27 mouse cellular contexts compared by ENCODE assay signal in genomic region chr8:79084359-79084820, GRCm38 (mm10). TPM values are rescaled to one million over a fixed set of nuclear protein-coding genes. Genes with fewer than 3 reads are reported as not detected.
DNase-seq lines count a peak whose midpoint lies in the region; ATAC-seq and TF ChIP-seq lines count a peak whose summit lies in the region.
"Had no signal": no experiment of that assay in that cellular context is flagged by ENCODE, and none has a peak within 500 bp of the region (broad histone marks: within the 10 kb centered on the region; RNA-seq: fewer than 3 reads in every experiment).

No protein-coding gene starts in this region.

- no peak for TF ChIP-seq CTCF in heart, postnatal 0 days (IDR thresholded peaks at IDR 0.05; ENCODE audit: low read depth)
- no peak for TF ChIP-seq CTCF in lung, postnatal 0 days (IDR thresholded peaks at IDR 0.05)

- no peaks in the 10 kb centered on the region for H3K9me3 ChIP-seq in heart, embryonic 12.5 days (replicated peaks)
- no peaks in the 10 kb centered on the region for H3K9me3 ChIP-seq in heart, postnatal 0 days (replicated peaks; ENCODE audit: control insufficient read depth, low read length)
- no peaks in the 10 kb centered on the region for H3K9me3 ChIP-seq in lung, embryonic 16.5 days (ENCODE audit: control insufficient read depth, low read length)
- no peaks in the 10 kb centered on the region for H3K9me3 ChIP-seq in lung, postnatal 0 days (ENCODE audit: low read length)
- H3K9me3 ChIP-seq: limb, embryonic 12.5 days; liver, embryonic 15.5 days; midbrain, embryonic 12.5 days; neural tube, embryonic 15.5 days had no signal

- 72% methylated on average over 3 of the region's 3 CpGs for WGBS in heart, embryonic 12.5 days
- 62% methylated on average over 3 of the region's 3 CpGs for WGBS in heart, postnatal 0 days
- 74% methylated on average over 3 of the region's 3 CpGs for WGBS in lung, embryonic 16.5 days
- WGBS in lung, postnatal 0 days = 81% methylated on average over 3 of the region's 3 CpGs

- ATAC-seq in heart, embryonic 12.5 days (ENCODE audit: insufficient number of reproducible peaks, low FRiP score) = no peak
- ATAC-seq in heart, postnatal 0 days (ENCODE audit: insufficient read depth, low read depth) = 0 out of 2 replicates have a peak, but pooled peaks have one; percentile 9
- ATAC-seq in lung, embryonic 16.5 days (ENCODE audit: low read depth) = no peak
- ATAC-seq in lung, postnatal 0 days = no peak
- ATAC-seq: forebrain, embryonic 16.5 days; inflammation-experienced regulatory T-cells, adult 6 months had no signal

- no peak overlapping the region for H3K27ac ChIP-seq in heart, embryonic 12.5 days (ENCODE audit: poor library complexity, severe bottlenecking)
- peak overlapping the region; percentile 86 for H3K27ac ChIP-seq in heart, postnatal 0 days (ENCODE audit: low read depth)
- peak overlapping the region; percentile 66 for H3K27ac ChIP-seq in lung, embryonic 16.5 days (ENCODE audit: low read length)
- no peak overlapping the region for H3K27ac ChIP-seq in lung, postnatal 0 days (ENCODE audit: low read length)
- H3K27ac ChIP-seq: hindbrain, embryonic 14.5 days; left cerebral cortex, adult 2 months; limb, embryonic 12.5 days; liver, embryonic 15.5 days; midbrain, embryonic 12.5 days; neural tube, embryonic 15.5 days had no signal

- no peak overlapping the region for H3K4me2 ChIP-seq in heart, embryonic 12.5 days
- H3K4me2 ChIP-seq in heart, postnatal 0 days (ENCODE audit: low read depth, low read length) = no peak overlapping the region
- no peak overlapping the region for H3K4me2 ChIP-seq in lung, embryonic 16.5 days (ENCODE audit: low read depth, low read length)
- no peak overlapping the region for H3K4me2 ChIP-seq in lung, postnatal 0 days (replicated peaks; ENCODE audit: low read depth, low read length)
- H3K4me2 ChIP-seq: hindbrain, embryonic 14.5 days; limb, embryonic 12.5 days; liver, embryonic 15.5 days; lung, embryonic 14.5 days; midbrain, embryonic 12.5 days; neural tube, embryonic 15.5 days had no signal

- intact Hi-C loops in heart, postnatal 36 days (cut with DNase I) = loop anchor here (2.0 to 10.0 kb wide), 5 partner anchors 56 to 340 kb away; partner anchors contain the start of genes Lsm6, Mmaa and Zfp827

- peaks cover 35% of the 10 kb centered on the region for H3K36me3 ChIP-seq in heart, embryonic 12.5 days
- H3K36me3 ChIP-seq in heart, postnatal 0 days (replicated peaks; ENCODE audit: control insufficient read depth, insufficient read depth, low read length) = peaks cover 14% of the 10 kb centered on the region; the same call in 1 of the 2 replicates
- 0 out of 2 replicates have a peak, but pooled peaks cover 2% of the 10 kb centered on the region for H3K36me3 ChIP-seq in lung, embryonic 16.5 days (ENCODE audit: control insufficient read depth, insufficient read depth, low read length)
- H3K36me3 ChIP-seq in lung, postnatal 0 days (ENCODE audit: insufficient read depth, low read length) = no peaks in the 10 kb centered on the region
- H3K36me3 ChIP-seq: liver, embryonic 15.5 days had no signal

- H3K9ac ChIP-seq in heart, embryonic 12.5 days = no peak overlapping the region
- H3K9ac ChIP-seq in heart, postnatal 0 days (replicated peaks; ENCODE audit: low read depth, low read length) = no peak overlapping the region
- H3K9ac ChIP-seq in lung, embryonic 16.5 days (ENCODE audit: low read length) = no peak overlapping the region
- H3K9ac ChIP-seq in lung, postnatal 0 days (replicated peaks; ENCODE audit: low read depth) = no peak overlapping the region
- H3K9ac ChIP-seq: hindbrain, embryonic 14.5 days; limb, embryonic 12.5 days; liver, embryonic 15.5 days; lung, embryonic 14.5 days; midbrain, embryonic 12.5 days; neural tube, embryonic 15.5 days had no signal

- peak; percentile 72 for DNase-seq in heart, adult 8-10 months (ENCODE audit: low spot score)
- DNase-seq in heart, postnatal 0 days (ENCODE audit: low spot score) = no peak
- no peak for DNase-seq in heart, postnatal 36 days
- DNase-seq in lung, postnatal 0 days (ENCODE audit: low spot score) = no peak
- peak; percentile 38 for DNase-seq in R1 (ENCODE audit: low read depth, low spot score)
- no peak for DNase-seq in left cerebral cortex, adult 18-20 months (ENCODE audit: low spot score in 2 of 2)
- DNase-seq: adrenal gland, postnatal 25 days; cerebellum, adult 18-20 months; cerebellum, postnatal 10 days; kidney, adult 8-10 months; kidney, postnatal 14 days; lung, embryonic 14.5 days; right cerebral cortex, postnatal 25 days; spleen, adult 18-20 months; thymus, adult 2 months; thymus, postnatal 36 days had no signal

- H3K4me1 ChIP-seq in heart, embryonic 12.5 days (replicated peaks) = peaks cover 46% of the 10 kb centered on the region
- peaks cover 43% of the 10 kb centered on the region for H3K4me1 ChIP-seq in heart, postnatal 0 days (ENCODE audit: control insufficient read depth, insufficient read depth)
- peaks cover 27% of the 10 kb centered on the region for H3K4me1 ChIP-seq in lung, embryonic 16.5 days (replicated peaks; ENCODE audit: control insufficient read depth, insufficient read depth, low read length)
- H3K4me1 ChIP-seq in lung, postnatal 0 days (ENCODE audit: insufficient read depth, low read depth, low read length) = peaks cover 14% of the 10 kb centered on the region; the same call in 1 of the 2 replicates

- H3K27me3 ChIP-seq in heart, embryonic 12.5 days (replicated peaks) = no peaks in the 10 kb centered on the region
- H3K27me3 ChIP-seq in heart, postnatal 0 days (ENCODE audit: control insufficient read depth, insufficient read depth, low read length) = no peaks in the 10 kb centered on the region
- no peaks in the 10 kb centered on the region for H3K27me3 ChIP-seq in lung, embryonic 16.5 days (ENCODE audit: control insufficient read depth, insufficient read depth, low read depth, low read length)
- no peaks in the 10 kb centered on the region for H3K27me3 ChIP-seq in lung, postnatal 0 days (replicated peaks; ENCODE audit: insufficient read depth, low read length)
- H3K27me3 ChIP-seq: limb, embryonic 12.5 days; liver, embryonic 15.5 days; midbrain, embryonic 12.5 days; neural tube, embryonic 15.5 days had no signal

- no peak for TF ChIP-seq EP300 in heart, postnatal 0 days (IDR thresholded peaks at IDR 0.05; ENCODE audit: low read depth)
- no peak for TF ChIP-seq EP300 in lung, postnatal 0 days (IDR thresholded peaks at IDR 0.05)

- no peak overlapping the region for H3K4me3 ChIP-seq in heart, embryonic 12.5 days
- no peak overlapping the region for H3K4me3 ChIP-seq in heart, postnatal 0 days (ENCODE audit: low read depth, low read length)
- H3K4me3 ChIP-seq in lung, embryonic 16.5 days (ENCODE audit: low read length) = no peak overlapping the region
- no peak overlapping the region for H3K4me3 ChIP-seq in lung, postnatal 0 days (ENCODE audit: low read depth, low read length)
- H3K4me3 ChIP-seq: erythroblast, embryonic 14.5 days; left cerebral cortex, adult 2 months; limb, embryonic 12.5 days; liver, embryonic 15.5 days; midbrain, embryonic 12.5 days; neural tube, embryonic 15.5 days had no signal

RNA-seq across cellular contexts. Expression of gene Zfp827, which starts 56.2 kb away (rescaled TPM):
- total RNA-seq in heart, adult 8-10 months (2022) = 10 to 100 TPM; 10.7 to 16.7 (median 14.3) TPM
- polyA plus RNA-seq in heart, embryonic 12.5 days (2016; fragmentation: Nextera tagmentation; extraction: Ambion mirVana) = 10.3 and 10.5 TPM in 2 replicates
- total RNA-seq in heart, postnatal 0 days (2014; rRNA removed; ENCODE audit: low replicate concordance) = 22.7 and 25.2 TPM in 2 replicates
- polyA plus RNA-seq in heart, postnatal 0 days (2015; fragmentation: Nextera tagmentation; extraction: Ambion mirVana) = 4.2 and 4.8 TPM in 2 replicates
- 10 to 100 TPM in 1 of 2 experiments, 1 to 10 TPM in 1; 10.0 to 17.2 TPM for total RNA-seq in heart, postnatal 36 days (2021)
- 5.5 and 6.6 TPM in 2 replicates for polyA plus RNA-seq in lung, embryonic 16.5 days (2015; fragmentation: Nextera tagmentation; extraction: Ambion mirVana)
- polyA plus RNA-seq in lung, postnatal 0 days (2015; fragmentation: Nextera tagmentation; extraction: Ambion mirVana) = 3.4 and 4.2 TPM in 2 replicates
- total RNA-seq in left cerebral cortex, adult 18-20 months (2021) = 10 to 100 TPM; 37.9 to 44.0 TPM

Comparison
In these comparisons a context has a peak if more than half of its experiments do, and no peak if none do; other contexts are left out.
1. DNase-seq: peak in heart, adult 8-10 months (single experiment) and R1 (single experiment); none in heart, postnatal 0 days (single experiment), heart, postnatal 36 days (0 of 2), lung, postnatal 0 days (single experiment) and left cerebral cortex, adult 18-20 months (0 of 2).
2. H3K27ac ChIP-seq: peak in heart, postnatal 0 days (single experiment) and lung, embryonic 16.5 days (single experiment); none in heart, embryonic 12.5 days (single experiment) and lung, postnatal 0 days (single experiment).